Mouse (Mus musculus): ENCODE data around the gene Htr1d. TPM values are rescaled to one million over a fixed set of nuclear protein-coding genes. Genes with fewer than 3 reads are reported as not detected.

Gene Htr1d
- polyA plus RNA-seq, 1 experiment from 2014 or later, result 0.10 TPM

GRCm38 (mm10) chr4:136470347-136471071 lies 47.2 kb downstream of the Htr1d start:
- H3K4me1 ChIP-seq (ENCODE audit: control insufficient read depth, insufficient read depth, low read length), result peaks cover 35% of the 10 kb centered on the region
- no peaks in the 10 kb centered on the region for H3K36me3 ChIP-seq (ENCODE audit: control insufficient read depth, insufficient read depth, low read length)
- peak overlapping the region; percentile 74 for H3K4me2 ChIP-seq (ENCODE audit: low read depth, low read length)
- peak overlapping the region; percentile 98 for H3K27ac ChIP-seq (ENCODE audit: low read length)
- no peaks in the 10 kb centered on the region for H3K27me3 ChIP-seq (replicated peaks; ENCODE audit: control insufficient read depth, insufficient read depth, low read length)
- H3K4me3 ChIP-seq (ENCODE audit: low read length), result peak overlapping the region; percentile 96
- peak; percentile 12 for ATAC-seq
- H3K9me3 ChIP-seq (ENCODE audit: control insufficient read depth, low read length), result no peaks in the 10 kb centered on the region
- WGBS, result under 1% methylated on average over 58 of the region's 58 CpGs
- H3K9ac ChIP-seq (ENCODE audit: low read depth, low read length), result peak overlapping the region; percentile 96

DNA sequence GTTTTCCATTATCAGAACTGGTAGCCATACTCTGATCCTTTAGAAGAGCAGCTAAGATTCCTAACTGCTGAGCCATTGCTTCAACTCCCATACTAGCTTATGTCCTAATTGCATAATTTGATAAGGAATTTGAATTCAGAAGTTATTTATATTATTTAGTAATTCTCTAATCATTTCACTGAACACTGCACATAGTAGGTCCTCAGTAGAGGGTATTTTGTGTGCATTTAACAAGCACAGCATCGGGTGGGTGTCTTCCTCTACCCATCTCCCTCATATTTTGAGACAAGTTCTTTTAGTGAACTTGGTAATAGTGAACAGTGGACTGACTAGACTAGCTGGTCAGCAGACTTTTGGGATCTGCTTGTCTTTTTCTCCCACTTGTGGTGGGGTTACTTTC lies 53.4 kb downstream of the Htr1d start:
- no peak overlapping the region for H3K9ac ChIP-seq (ENCODE audit: low read depth, low read length)
- no peaks in the 10 kb centered on the region for H3K36me3 ChIP-seq (ENCODE audit: control insufficient read depth, insufficient read depth, low read length)
- ATAC-seq, result no peak
- H3K27me3 ChIP-seq (replicated peaks; ENCODE audit: control insufficient read depth, insufficient read depth, low read length), result no peaks in the 10 kb centered on the region
- no peak overlapping the region for H3K27ac ChIP-seq (ENCODE audit: low read length)
- H3K4me3 ChIP-seq (ENCODE audit: low read length), result no peak overlapping the region
- no peaks in the 10 kb centered on the region for H3K9me3 ChIP-seq (ENCODE audit: control insufficient read depth, low read length)
- 98% methylated on average over 1 of the region's 1 CpGs for WGBS
- H3K4me1 ChIP-seq (ENCODE audit: control insufficient read depth, insufficient read depth, low read length), result peaks cover 14% of the 10 kb centered on the region
- no peak overlapping the region for H3K4me2 ChIP-seq (ENCODE audit: low read depth, low read length)

DNA sequence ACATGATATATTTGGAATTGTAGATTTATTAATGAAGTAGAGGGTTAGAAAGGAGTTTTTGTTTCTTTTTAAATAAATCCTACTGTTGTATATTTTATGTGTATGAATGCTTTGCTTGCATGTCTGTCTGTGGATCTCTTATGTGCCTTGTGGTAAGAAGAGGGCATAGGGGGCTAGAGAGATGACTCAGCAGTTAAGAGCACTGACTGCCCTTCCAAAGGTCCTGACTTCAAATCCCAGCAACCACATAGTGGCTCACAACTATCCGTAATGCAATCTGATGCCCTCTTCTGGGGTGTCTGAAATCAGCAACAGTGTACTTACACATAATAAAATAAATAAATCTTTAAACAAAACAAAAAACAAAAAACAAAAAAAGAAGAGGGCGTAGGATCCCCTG lies 63.2 kb downstream of the Htr1d start:
- H3K27me3 ChIP-seq (replicated peaks; ENCODE audit: control insufficient read depth, insufficient read depth, low read length), result no peaks in the 10 kb centered on the region
- H3K4me3 ChIP-seq (ENCODE audit: low read length), result no peak overlapping the region
- H3K27ac ChIP-seq (ENCODE audit: low read length), result no peak overlapping the region
- no peaks in the 10 kb centered on the region for H3K4me1 ChIP-seq (ENCODE audit: control insufficient read depth, insufficient read depth, low read length)
- no peak overlapping the region for H3K9ac ChIP-seq (ENCODE audit: low read depth, low read length)
- no peak for ATAC-seq
- no peaks in the 10 kb centered on the region for H3K9me3 ChIP-seq (ENCODE audit: control insufficient read depth, low read length)
- H3K36me3 ChIP-seq (ENCODE audit: control insufficient read depth, insufficient read depth, low read length), result no peaks in the 10 kb centered on the region
- WGBS, result 93% methylated on average over 2 of the region's 2 CpGs
- H3K4me2 ChIP-seq (ENCODE audit: low read depth, low read length), result no peak overlapping the region

Other genes with a start within 250 kb of the Htr1d start
- gene Asap3, start 217.2 kb upstream of the Htr1d start, polyA plus RNA-seq (2015; fragmentation: Nextera tagmentation; extraction: Ambion mirVana), result 3.3 and 4.4 TPM in 2 replicates
- 22.9 and 23.3 TPM in 2 replicates for gene Tcea3, start 175.8 kb upstream of the Htr1d start, polyA plus RNA-seq (2015; fragmentation: Nextera tagmentation; extraction: Ambion mirVana)
- 13.6 and 15.0 TPM in 2 replicates for gene Zfp46, start 138.8 kb upstream of the Htr1d start, polyA plus RNA-seq (2015; fragmentation: Nextera tagmentation; extraction: Ambion mirVana)
- gene Hnrnpr, start 112.6 kb upstream of the Htr1d start, polyA plus RNA-seq (2015; fragmentation: Nextera tagmentation; extraction: Ambion mirVana), result 101 and 106 TPM in 2 replicates
- gene 6030445D17Rik, start 38.7 kb downstream of the Htr1d start, polyA plus RNA-seq (2015; fragmentation: Nextera tagmentation; extraction: Ambion mirVana), result 0.27 and 0.50 TPM in 2 replicates
- 96.8 and 115 TPM in 2 replicates for gene Luzp1, start 46.2 kb downstream of the Htr1d start, polyA plus RNA-seq (2015; fragmentation: Nextera tagmentation; extraction: Ambion mirVana)
- 14.0 and 14.3 TPM in 2 replicates for gene Kdm1a, start 179.2 kb downstream of the Htr1d start, polyA plus RNA-seq (2015; fragmentation: Nextera tagmentation; extraction: Ambion mirVana)
- gene Tex46, start 186.9 kb downstream of the Htr1d start, polyA plus RNA-seq (2015; fragmentation: Nextera tagmentation; extraction: Ambion mirVana), result not detected in 2 replicates
- not detected in 2 replicates for gene Lactbl1, start 199.1 kb downstream of the Htr1d start, polyA plus RNA-seq (2015; fragmentation: Nextera tagmentation; extraction: Ambion mirVana)

Data from intestine, embryonic 16.5 days (tissue).